Mouse (Mus musculus): Measurements from ENCODE around the gene Atxn7l1. TPM values are rescaled to one million over a fixed set of nuclear protein-coding genes. Genes with fewer than 3 reads are reported as not detected.

Gene Atxn7l1
- polyA plus RNA-seq, 1 experiment from 2014 or later = 7.8 TPM

GRCm38 (mm10) chr12:33333914-33334313 lies 186.4 kb downstream of the Atxn7l1 start:
- ATAC-seq (replicated peaks; ENCODE audit: insufficient number of reproducible peaks, insufficient read depth, low FRiP score, low read depth) = 0 out of 2 replicates have a peak, but pooled peaks have one; percentile 31
- 15% methylated on average over 8 of the region's 8 CpGs for WGBS

DNA sequence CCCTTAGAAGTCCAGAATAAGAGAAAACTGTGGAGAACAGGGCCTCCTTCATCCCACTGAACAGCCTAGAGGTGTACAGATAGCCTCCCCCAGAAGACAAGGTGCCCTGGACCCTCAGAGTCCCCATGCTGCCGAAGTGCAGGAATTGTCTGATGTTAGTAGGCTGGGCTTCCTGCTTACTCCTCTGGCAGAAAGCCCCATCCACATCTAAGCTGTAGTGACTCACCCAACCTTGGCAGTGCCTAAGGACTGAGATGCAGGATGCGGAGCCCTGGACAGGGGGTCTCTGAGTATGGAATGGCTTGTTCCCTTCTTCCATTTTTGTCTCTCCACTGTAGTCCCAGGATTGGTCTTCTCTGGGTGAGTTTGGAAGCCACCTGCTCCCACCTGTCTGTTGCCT lies 187.0 kb downstream of the Atxn7l1 start:
- no peak for ATAC-seq (replicated peaks; ENCODE audit: insufficient number of reproducible peaks, insufficient read depth, low FRiP score, low read depth)
- H3K9ac ChIP-seq = no peak overlapping the region
- H3K27ac ChIP-seq = no peak overlapping the region
- no peaks in the 10 kb centered on the region for H3K36me3 ChIP-seq
- 0 out of 2 replicates have a peak, but pooled peaks cover 4% of the 10 kb centered on the region for H3K4me1 ChIP-seq (replicated peaks)
- no peaks in the 10 kb centered on the region for H3K9me3 ChIP-seq (replicated peaks)
- 0 out of 2 replicates have a peak, but pooled peaks cover 7% of the 10 kb centered on the region for H3K27me3 ChIP-seq
- no peak overlapping the region for H3K4me2 ChIP-seq
- H3K4me3 ChIP-seq = no peak overlapping the region
- 79% methylated on average over 2 of the region's 2 CpGs for WGBS

More at GRCm38 (mm10) chr12:33333914-33334313, 186.4 kb downstream of the Atxn7l1 start:
- 0 out of 2 replicates have a peak, but pooled peaks cover 4% of the 10 kb centered on the region for H3K4me1 ChIP-seq (replicated peaks)
- no peak overlapping the region for H3K9ac ChIP-seq
- no peaks in the 10 kb centered on the region for H3K9me3 ChIP-seq (replicated peaks)
- H3K4me2 ChIP-seq = no peak overlapping the region
- no peak overlapping the region for H3K27ac ChIP-seq
- H3K36me3 ChIP-seq = no peaks in the 10 kb centered on the region
- no peak overlapping the region for H3K4me3 ChIP-seq
- 0 out of 2 replicates have a peak, but pooled peaks cover 7% of the 10 kb centered on the region for H3K27me3 ChIP-seq

GRCm38 (mm10) chr12:33334951-33335350 lies 187.5 kb downstream of the Atxn7l1 start:
- WGBS = 67% methylated on average over 5 of the region's 5 CpGs
- ATAC-seq (replicated peaks; ENCODE audit: insufficient number of reproducible peaks, insufficient read depth, low FRiP score, low read depth) = no peak
- Histone ChIP-seq H3K9ac (no peak overlapping the region), H3K27ac (no peak overlapping the region), H3K4me2 (no peak overlapping the region), H3K27me3 (0 out of 2 replicates have a peak, but pooled peaks cover 7% of the 10 kb centered on the region), H3K9me3 (replicated peaks) (no peaks in the 10 kb centered on the region), H3K4me1 (replicated peaks) (0 out of 2 replicates have a peak, but pooled peaks cover 4% of the 10 kb centered on the region), H3K36me3 (no peaks in the 10 kb centered on the region), H3K4me3 (no peak overlapping the region)

DNA sequence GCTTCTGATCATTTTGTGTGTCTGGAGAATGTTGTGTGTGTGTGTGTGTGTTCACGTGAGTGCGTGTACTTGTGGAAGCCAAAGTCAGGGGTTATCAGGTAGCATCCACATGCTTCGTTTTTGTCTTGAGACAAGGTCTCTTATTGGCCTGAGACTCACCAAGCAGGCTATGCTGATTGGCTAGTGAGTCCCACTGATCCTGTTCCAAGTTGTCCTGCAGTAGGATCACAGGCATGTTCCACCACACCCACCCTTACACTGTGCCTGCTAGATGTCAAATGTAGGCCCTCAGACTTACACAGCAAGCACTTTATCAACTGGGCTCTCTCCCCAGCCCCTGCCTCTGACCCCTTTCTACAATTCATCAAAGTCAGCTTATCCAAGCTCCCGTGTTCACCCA lies 187.9 kb downstream of the Atxn7l1 start:
- H3K27me3 ChIP-seq = 0 out of 2 replicates have a peak, but pooled peaks cover 7% of the 10 kb centered on the region
- H3K4me3 ChIP-seq = no peak overlapping the region
- H3K27ac ChIP-seq = no peak overlapping the region
- H3K36me3 ChIP-seq = no peaks in the 10 kb centered on the region
- H3K9me3 ChIP-seq (replicated peaks) = no peaks in the 10 kb centered on the region
- WGBS = 56% methylated on average over 4 of the region's 4 CpGs
- H3K4me2 ChIP-seq = no peak overlapping the region
- H3K9ac ChIP-seq = no peak overlapping the region
- ATAC-seq (replicated peaks; ENCODE audit: insufficient number of reproducible peaks, insufficient read depth, low FRiP score, low read depth) = no peak
- 0 out of 2 replicates have a peak, but pooled peaks cover 2% of the 10 kb centered on the region for H3K4me1 ChIP-seq (replicated peaks)

DNA sequence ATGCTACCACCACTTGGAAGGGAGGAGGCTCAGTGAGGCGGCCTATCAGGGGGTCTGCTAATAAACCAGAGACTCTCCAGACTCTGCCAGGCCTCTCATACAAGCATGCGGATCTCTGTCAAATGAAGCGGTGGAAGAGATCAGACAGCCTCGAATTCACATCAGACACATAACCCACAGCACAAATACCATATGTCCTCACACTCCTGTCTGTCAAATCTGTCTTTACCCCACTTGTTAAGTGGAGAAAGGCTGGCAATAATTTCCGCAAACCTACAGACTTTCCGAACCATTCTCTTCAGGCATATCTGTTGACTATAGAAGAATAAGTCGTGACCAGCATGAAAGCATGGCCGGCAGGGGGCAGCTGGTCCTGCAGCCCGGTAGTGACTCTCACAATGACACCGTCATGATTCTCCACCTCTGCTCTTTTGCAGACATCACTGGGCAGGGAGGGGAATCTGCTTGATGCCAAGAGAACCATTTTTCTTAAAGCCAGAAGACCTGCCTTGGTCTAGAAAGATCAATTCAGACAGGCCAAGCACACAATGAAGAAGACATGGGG lies 189.2 kb downstream of the Atxn7l1 start:
- WGBS = 65% methylated on average over 10 of the region's 10 CpGs
- H3K9me3 ChIP-seq (replicated peaks) = no peaks in the 10 kb centered on the region
- no peak overlapping the region for H3K27ac ChIP-seq
- 0 out of 2 replicates have a peak, but pooled peaks cover 7% of the 10 kb centered on the region for H3K27me3 ChIP-seq
- no peak for ATAC-seq (replicated peaks; ENCODE audit: insufficient number of reproducible peaks, insufficient read depth, low FRiP score, low read depth)
- no peak overlapping the region for H3K4me2 ChIP-seq
- no peak overlapping the region for H3K4me3 ChIP-seq
- H3K36me3 ChIP-seq = no peaks in the 10 kb centered on the region
- H3K9ac ChIP-seq = no peak overlapping the region
- H3K4me1 ChIP-seq (replicated peaks) = peaks cover 12% of the 10 kb centered on the region

GRCm38 (mm10) chr12:33337289-33337688 lies 189.8 kb downstream of the Atxn7l1 start:
- ATAC-seq (replicated peaks; ENCODE audit: insufficient number of reproducible peaks, insufficient read depth, low FRiP score, low read depth) = no peak

DNA sequence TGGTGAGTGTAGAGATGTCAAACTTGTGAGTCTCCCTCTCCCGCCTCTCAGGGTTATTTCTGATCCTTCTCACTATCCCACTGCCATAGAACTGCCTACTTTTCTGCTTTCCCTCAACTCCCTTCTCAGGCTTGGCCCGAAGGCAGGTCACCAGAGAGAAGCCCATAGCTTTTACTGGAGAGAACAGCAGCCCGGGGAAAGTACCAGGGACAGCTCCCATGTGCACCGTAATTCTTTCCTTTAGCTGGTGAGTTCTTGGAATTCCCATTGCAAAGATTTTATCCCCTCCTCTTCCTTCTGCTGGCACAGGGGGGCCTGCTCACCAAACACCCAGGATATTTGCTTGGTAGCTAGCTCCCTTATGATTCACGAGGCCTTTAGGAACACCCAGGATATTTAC lies 190.7 kb downstream of the Atxn7l1 start:
- Histone ChIP-seq H3K4me1 (replicated peaks) (peaks cover 16% of the 10 kb centered on the region), H3K27ac (no peak overlapping the region), H3K9me3 (replicated peaks) (no peaks in the 10 kb centered on the region), H3K27me3 (0 out of 2 replicates have a peak, but pooled peaks cover 7% of the 10 kb centered on the region), H3K36me3 (no peaks in the 10 kb centered on the region), H3K4me2 (no peak overlapping the region), H3K4me3 (no peak overlapping the region), H3K9ac (no peak overlapping the region)
- ATAC-seq (replicated peaks; ENCODE audit: insufficient number of reproducible peaks, insufficient read depth, low FRiP score, low read depth) = no peak
- WGBS = 19% methylated on average over 5 of the region's 5 CpGs

More at GRCm38 (mm10) chr12:33337289-33337688, 189.8 kb downstream of the Atxn7l1 start:
- H3K4me2 ChIP-seq = no peak overlapping the region
- WGBS = 58% methylated on average over 4 of the region's 4 CpGs
- H3K4me3 ChIP-seq = no peak overlapping the region
- 0 out of 2 replicates have a peak, but pooled peaks cover 7% of the 10 kb centered on the region for H3K27me3 ChIP-seq
- no peak overlapping the region for H3K9ac ChIP-seq
- no peaks in the 10 kb centered on the region for H3K9me3 ChIP-seq (replicated peaks)
- no peaks in the 10 kb centered on the region for H3K36me3 ChIP-seq
- peaks cover 16% of the 10 kb centered on the region for H3K4me1 ChIP-seq (replicated peaks)
- no peak overlapping the region for H3K27ac ChIP-seq

GRCm38 (mm10) chr12:33339822-33340221 lies 192.3 kb downstream of the Atxn7l1 start:
- H3K9me3 ChIP-seq (replicated peaks) = no peaks in the 10 kb centered on the region
- no peak for ATAC-seq (replicated peaks; ENCODE audit: insufficient number of reproducible peaks, insufficient read depth, low FRiP score, low read depth)
- no peak overlapping the region for H3K27ac ChIP-seq
- H3K4me1 ChIP-seq (replicated peaks) = peaks cover 21% of the 10 kb centered on the region
- no peaks in the 10 kb centered on the region for H3K36me3 ChIP-seq
- H3K4me2 ChIP-seq = no peak overlapping the region
- 73% methylated on average over 4 of the region's 4 CpGs for WGBS
- no peak overlapping the region for H3K4me3 ChIP-seq
- peaks cover 5% of the 10 kb centered on the region; the same call in 1 of the 2 replicates for H3K27me3 ChIP-seq
- no peak overlapping the region for H3K9ac ChIP-seq

- no peak for ATAC-seq (replicated peaks; ENCODE audit: insufficient number of reproducible peaks, insufficient read depth, low FRiP score, low read depth)
- Histone ChIP-seq H3K4me3 (no peak overlapping the region), H3K4me1 (replicated peaks) (peaks cover 29% of the 10 kb centered on the region), H3K27me3 (peaks cover 4% of the 10 kb centered on the region; the same call in 1 of the 2 replicates), H3K4me2 (no peak overlapping the region), H3K9ac (no peak overlapping the region), H3K36me3 (no peaks in the 10 kb centered on the region), H3K27ac (no peak overlapping the region), H3K9me3 (replicated peaks) (no peaks in the 10 kb centered on the region)
- WGBS = 77% methylated on average over 6 of the region's 6 CpGs
Measured at GRCm38 (mm10) chr12:33340698-33341097, 193.2 kb downstream of the Atxn7l1 start.

DNA sequence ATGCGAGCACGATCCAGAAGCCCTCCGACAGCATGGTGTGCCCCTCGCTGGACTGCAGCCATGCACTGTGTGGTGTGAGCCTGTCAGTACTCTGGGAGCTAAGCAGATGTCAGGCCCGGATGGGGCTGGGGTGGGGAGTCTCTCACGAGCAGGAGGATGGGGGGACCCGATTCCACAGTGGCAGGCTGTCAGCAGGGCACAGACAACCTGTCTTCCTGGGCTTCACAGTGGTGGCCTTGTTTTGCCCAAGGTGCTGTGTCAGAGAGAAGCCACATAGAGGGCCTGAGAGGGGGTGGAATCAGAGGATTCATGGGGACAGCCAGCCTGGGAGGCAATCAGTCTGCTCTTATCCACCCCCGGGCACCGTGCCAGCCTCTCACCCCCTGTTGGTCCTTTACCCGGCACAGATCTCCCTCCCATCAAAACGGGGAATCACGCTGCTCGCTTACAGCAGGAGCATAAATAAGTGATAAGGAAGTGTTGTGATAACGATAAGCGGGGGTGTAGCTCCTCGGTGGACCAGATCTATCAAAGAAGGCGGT lies 193.9 kb downstream of the Atxn7l1 start:
- ATAC-seq (replicated peaks; ENCODE audit: insufficient number of reproducible peaks, insufficient read depth, low FRiP score, low read depth) = 0 out of 2 replicates have a peak, but pooled peaks have one; percentile 3
- Histone ChIP-seq H3K27me3 (peaks cover 4% of the 10 kb centered on the region; the same call in 1 of the 2 replicates), H3K9ac (no peak overlapping the region), H3K36me3 (no peaks in the 10 kb centered on the region), H3K9me3 (replicated peaks) (no peaks in the 10 kb centered on the region), H3K27ac (no peak overlapping the region), H3K4me1 (replicated peaks) (peaks cover 37% of the 10 kb centered on the region), H3K4me2 (peak overlapping the region; percentile 23), H3K4me3 (no peak overlapping the region)
- 25% methylated on average over 17 of the region's 17 CpGs for WGBS

DNA sequence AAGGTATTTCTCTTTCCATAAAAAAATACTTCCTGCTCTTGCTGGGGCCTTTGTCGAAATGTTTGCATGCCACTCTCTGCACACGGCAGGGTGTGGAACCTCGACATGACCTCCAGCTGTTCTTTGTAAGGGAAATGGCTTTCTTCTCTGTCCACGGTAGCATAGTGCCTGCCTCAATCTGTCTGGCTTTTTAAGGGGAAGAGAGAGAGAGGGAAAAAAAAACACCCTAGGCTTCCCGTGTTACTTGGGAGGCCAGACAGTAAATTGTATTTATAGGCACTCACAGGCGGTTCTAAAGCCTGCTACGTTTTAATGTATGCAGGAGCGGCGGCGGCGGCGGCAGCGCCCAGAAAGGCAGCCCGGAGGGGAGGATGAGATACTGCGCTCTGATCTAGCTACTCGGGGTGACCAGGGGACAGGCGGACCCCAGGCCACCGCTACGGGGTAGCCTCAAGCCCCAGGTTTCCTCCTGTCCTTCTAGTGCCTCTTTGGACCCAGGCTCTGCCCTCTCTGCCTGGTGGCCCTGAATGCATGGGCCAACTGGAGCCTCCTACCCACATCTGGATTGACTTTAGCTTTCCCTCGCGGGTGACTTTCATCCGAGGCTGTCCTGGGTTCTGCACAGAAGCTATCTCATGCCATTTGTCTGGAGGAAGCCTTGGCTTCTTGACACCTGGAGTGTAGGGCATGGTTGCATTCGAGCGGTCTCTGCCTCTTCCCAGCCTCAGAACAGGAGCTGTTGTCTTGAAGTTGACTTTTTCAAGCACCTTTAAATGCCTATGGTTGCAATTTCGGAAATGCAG lies 197.7 kb downstream of the Atxn7l1 start:
- no peak; the same call in 1 of the 2 replicates for ATAC-seq (replicated peaks; ENCODE audit: insufficient number of reproducible peaks, insufficient read depth, low FRiP score, low read depth)
- H3K4me1 ChIP-seq (replicated peaks) = peaks cover 37% of the 10 kb centered on the region

More for the DNA sequence above, 197.7 kb downstream of the Atxn7l1 start:
- WGBS = 14% methylated on average over 25 of the region's 25 CpGs
- no peak overlapping the region for H3K9ac ChIP-seq
- H3K27ac ChIP-seq = no peak overlapping the region
- peaks cover 4% of the 10 kb centered on the region; the same call in 1 of the 2 replicates for H3K27me3 ChIP-seq
- H3K4me3 ChIP-seq = 0 out of 2 replicates have a peak overlapping the region, but pooled peaks have one; percentile 13
- H3K4me2 ChIP-seq = peak overlapping the region; percentile 49
- peaks cover 5% of the 10 kb centered on the region for H3K36me3 ChIP-seq
- H3K9me3 ChIP-seq (replicated peaks) = no peaks in the 10 kb centered on the region; the same call in 1 of the 2 replicates
